Mouse (Mus musculus) liver, adult 2 months (tissue): ENCODE measurements around the gene Tmem144.

Source experiments
- CTCF ChIP-seq: fragments of 200-500 bp; IDR thresholded peaks from 2 replicates; pipeline ENCODE4 v1.5.1; 2011; ENCODE audit warnings: low read depth, low read length, control low read depth
- POLR2A ChIP-seq: fragments of 200-500 bp; IDR thresholded peaks from 2 replicates; pipeline ENCODE4 v1.6.1; 2011; ENCODE audit warnings: low read length, control low read depth; ENCODE audit not compliant: insufficient read depth; ENCODE audit errors: extremely low read depth

GRCm38 (mm10) chr3:79841475-79841874 is 11.1 kb downstream of the Tmem144 start:
- TF ChIP-seq POLR2A (no peak), CTCF (no peak)
